Mouse (Mus musculus) gastrocnemius, adult 18-20 months (tissue): ENCODE measurements around the gene Gm49450. TPM values are rescaled to one million over a fixed set of nuclear protein-coding genes. Genes with fewer than 3 reads are reported as not detected.

Experiments
- DNase-seq: peaks from one replicate; pipeline ENCODE4 v3.0.0; 2021; ENCODE audit warnings: low spot score
- total RNA-seq, 2 experiments: library from RNA; stranded (reverse); gene quantifications; 2 replicates each; pipeline ENCODE4 v1.2.3; 2021

Gene Gm49450
- total RNA-seq, 2 experiments from 2014 or later, result not detected

DNA sequence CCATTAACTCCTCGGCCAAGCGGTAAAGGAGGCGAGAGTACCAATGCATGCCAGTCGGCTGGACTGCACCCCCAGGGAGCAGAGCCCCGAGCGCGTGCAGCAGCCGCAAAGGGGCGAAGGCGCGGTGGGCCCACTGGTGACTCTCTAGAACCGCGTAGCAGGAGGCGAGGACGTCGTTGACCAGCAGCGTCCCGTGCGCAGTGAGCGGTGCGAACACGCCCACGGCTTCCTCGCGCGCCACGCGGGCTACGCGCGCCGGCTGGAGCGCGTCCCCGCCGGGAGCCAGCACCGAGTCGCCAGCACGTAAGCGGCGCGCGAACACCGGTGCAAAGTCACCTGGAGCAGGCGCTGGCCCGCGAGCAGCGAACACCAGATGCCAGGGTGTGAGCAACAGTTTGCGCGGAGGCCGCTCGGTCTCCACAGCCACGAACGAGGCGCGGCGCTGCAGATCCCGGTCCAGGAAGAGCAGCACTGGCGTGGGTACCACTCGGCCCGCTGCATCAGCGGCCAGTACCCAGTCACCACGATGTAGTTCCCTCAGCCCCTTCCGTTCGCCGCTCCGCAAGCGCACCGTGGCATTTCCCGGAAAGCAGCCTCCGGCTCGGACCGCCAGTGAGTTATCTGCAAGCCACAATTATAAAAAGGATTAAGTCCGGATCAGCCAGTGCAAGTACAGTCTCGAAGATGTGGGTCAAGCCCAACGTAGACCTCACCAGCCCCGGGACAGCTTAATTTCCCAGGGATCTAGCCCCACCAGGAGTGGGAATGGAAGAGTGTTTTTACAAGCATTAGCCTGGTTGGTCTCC lies 59.2 kb downstream of the Gm49450 start, which contains the start of gene Rhebl1:
Gene Rhebl1, minus strand, starts transcription at position 601 of the 806 bp plus-strand sequence.
- DNase-seq, result no peak

DNA sequence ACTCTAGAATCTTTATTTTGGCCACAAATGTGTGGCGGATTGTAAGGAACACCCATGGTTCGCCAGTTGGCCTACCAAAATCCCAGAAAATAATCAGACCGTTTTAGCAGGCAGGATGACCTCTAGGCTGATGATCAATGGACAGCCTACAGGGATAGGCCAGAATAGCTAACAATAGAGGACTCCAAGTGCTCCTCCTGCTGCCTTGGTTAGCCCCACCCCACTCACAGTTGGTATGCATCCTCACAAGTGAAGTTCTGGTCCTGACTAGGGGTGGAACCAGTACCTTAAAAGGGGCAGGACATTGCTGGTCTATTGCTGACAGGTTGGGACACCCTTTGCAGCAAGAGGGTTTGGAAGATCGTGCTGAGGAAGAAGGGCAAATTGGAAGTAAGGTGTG lies 60.3 kb downstream of the Gm49450 start:
- DNase-seq, result no peak

DNA sequence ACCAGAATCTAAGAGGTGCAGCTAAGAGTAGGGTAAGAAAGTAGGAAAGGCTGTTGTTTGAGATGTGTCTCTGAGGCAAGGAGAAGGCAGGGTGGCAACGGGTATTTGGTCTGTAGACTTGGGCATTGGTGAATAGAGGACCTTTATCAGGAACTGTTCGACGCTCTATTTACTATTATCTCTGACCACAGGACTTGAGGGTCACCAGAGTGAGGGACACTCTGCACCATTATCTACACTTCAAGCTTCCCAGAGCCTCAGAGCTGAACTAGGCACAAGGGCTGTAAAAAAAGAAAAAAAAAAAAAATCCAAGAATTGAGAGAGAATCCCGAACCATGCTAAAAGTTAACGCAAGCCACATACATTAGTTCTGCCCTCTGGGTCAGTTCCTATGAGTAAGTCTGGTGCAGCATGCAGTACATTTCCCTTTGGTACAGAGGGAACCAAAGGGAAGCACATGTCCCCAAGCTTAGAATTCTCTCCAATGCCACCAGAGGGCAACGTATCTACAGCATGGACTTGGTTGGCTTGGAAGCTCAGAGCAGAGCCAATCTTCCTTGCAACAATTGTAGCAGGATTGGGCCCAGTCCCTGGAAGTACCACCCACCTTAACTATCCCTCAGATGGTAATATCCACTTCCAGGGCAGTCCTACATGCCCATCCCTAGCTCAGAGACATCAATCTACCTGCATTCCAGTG lies 61.3 kb downstream of the Gm49450 start:
- DNase-seq, result peak; percentile 71

DNA sequence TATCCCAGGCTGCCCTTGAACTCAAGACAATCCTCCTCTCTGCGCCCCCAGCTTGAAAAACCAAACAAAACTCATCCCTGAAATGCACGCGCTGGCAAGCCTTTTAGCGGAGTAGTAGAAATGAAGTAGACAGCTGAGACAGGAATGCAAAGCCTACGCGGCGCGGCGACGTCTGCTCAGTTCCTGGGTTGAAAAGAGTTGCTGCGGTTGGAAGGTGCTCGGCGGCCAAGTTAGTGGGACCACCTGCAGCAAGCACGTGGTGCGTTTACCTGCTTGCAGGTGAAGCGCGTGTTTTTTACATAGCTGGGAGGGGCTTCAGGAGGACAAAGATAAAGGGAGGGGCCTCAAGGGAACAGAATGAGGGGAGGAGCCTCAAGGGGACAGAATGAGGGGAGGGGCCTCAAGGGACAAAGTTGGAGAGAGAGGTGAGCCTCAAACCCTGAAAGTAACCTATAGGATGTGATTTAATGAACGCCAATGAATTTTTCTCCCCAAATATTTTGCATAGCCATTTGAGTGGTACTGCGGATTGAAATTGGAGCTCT lies 62.1 kb downstream of the Gm49450 start:
- DNase-seq, result no peak

DNA sequence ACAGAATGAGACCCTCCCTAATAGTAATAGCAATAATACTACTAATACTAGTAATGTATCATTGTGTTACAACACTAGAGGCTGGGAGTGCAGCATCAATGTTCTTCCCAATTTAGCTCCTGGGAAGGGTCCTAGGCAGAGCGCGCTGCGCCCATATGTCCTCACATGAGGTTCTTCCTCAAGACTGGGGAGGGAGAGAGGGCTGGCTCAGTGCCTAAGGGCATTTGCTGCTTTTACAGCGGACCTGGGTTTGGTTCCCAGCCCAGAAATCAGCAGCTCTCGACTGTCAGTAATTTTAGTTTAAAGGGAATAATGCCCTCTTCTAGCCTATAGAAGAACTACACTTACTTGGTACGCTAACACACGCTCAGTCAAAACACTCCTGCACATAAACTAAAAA lies 65.8 kb downstream of the Gm49450 start:
- no peak for DNase-seq

DNA sequence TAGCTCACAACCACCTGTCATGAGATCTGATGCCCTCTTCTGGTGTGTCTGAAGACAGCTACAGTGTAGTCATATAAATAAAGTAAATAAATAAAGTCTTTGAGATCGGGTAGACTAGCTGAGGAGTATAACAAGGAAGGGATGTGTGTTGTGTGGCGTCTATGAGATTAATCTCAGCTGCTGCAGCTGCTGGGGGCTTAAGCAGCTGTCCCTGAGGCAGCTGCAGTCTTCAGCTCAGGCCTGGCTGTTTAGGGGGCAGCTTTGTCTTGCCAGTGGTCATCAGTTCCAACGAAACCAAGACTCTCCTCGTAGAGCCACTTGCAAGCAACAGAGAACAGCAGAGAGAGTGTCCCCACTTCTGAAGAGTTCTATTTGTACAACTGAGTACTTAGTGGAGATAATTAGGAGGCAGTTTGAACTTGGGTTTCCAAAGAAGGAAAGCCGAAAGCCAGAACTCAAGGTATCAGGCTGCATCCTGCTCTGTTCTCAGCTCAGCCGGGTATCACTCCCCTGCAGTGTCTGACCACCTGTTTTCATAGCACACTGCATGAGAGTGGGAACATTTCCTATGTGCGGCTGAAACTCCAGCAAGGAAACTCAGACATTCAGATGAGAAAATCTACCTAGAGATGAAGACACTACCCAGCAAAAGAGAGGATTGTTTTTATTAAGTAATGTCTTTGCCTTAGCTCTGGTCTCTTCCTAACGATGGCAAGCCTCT lies 66.5 kb downstream of the Gm49450 start:
- DNase-seq, result no peak

DNA sequence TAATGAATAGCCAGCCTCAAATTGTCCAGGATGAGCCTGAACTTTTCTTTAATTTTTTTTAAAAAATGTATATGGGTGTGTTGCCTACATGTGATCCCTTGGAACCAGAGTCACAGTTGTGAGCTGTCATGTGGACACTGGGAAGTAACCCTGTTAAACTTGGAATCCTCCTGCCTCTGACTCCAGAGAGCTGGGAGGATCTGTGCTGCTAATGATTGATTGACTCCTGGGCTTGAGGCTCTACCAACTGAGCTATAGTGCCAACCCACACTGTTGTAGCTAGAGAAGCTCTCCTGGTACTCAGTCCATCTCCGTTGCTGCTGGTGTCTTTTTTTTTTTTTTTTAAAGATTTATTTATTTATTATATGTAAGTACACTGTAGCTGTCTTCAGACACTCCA lies 69.2 kb downstream of the Gm49450 start:
- DNase-seq, result no peak

DNA sequence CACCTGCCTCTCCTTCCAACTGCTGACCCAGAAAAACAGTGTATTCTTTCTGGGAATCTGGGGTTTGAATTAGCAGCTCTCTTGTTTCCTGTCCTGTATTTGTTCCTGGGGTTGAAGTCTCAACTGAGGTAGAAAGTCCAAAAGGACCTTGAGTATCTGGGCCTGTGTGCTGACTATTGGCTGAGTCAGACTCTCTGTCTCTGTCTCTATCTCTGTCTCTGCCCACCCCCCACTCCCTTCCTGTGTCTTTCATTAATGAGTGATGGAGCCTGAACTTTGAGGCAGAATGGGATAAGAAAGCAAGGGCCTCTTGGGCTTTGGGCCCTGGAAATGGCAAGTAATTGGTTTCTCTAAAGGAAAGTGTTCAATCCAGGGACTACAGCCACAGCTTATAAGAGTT lies 69.7 kb downstream of the Gm49450 start:
- no peak for DNase-seq

Other genes starting within 250 kb of the Gm49450 start
- not detected for gene Ccdc65, start 245.3 kb downstream of the Gm49450 start, total RNA-seq
- 1 to 10 TPM in 1 of 2 experiments, under 1 TPM in 1; 0.80 to 1.1 TPM for gene Fkbp11, start 225.4 kb downstream of the Gm49450 start, total RNA-seq
- 1 to 10 TPM; 8.1 to 9.0 TPM for gene Arf3, start 190.3 kb downstream of the Gm49450 start, total RNA-seq
- gene Wnt10b, start 175.4 kb downstream of the Gm49450 start, total RNA-seq, result 1 to 10 TPM in 1 of 2 experiments, under 1 TPM in 1; 0.57 to 1.4 TPM
- gene Wnt1, start 163.7 kb downstream of the Gm49450 start, total RNA-seq, result not detected
- gene Ddn, start 144.1 kb downstream of the Gm49450 start, total RNA-seq, result under 1 TPM; 0.36 to 0.57 TPM
- 10 to 100 TPM; 48.1 to 49.6 TPM for gene Prkag1, start 122.0 kb downstream of the Gm49450 start, total RNA-seq
- gene Kmt2d, start 82.3 kb downstream of the Gm49450 start, total RNA-seq, result 10 to 100 TPM; 43.2 to 50.1 TPM
- gene Rhebl1, start 59.0 kb downstream of the Gm49450 start, total RNA-seq, result 1 to 10 TPM; 1.3 TPM
- 1 to 10 TPM in 1 of 2 experiments, under 1 TPM in 1; 0.75 to 1.5 TPM for gene Dhh, start 55.0 kb downstream of the Gm49450 start, total RNA-seq
- 1 to 10 TPM; 4.8 to 4.9 TPM for gene Lmbr1l, start 35.3 kb downstream of the Gm49450 start, total RNA-seq
- gene Tuba1b, start 19.0 kb downstream of the Gm49450 start, total RNA-seq, result 10 to 100 TPM; 15.6 to 29.6 TPM
- gene Tuba1a, start 152 bp upstream of the Gm49450 start, total RNA-seq, result 10 to 100 TPM; 17.9 to 38.6 TPM
- gene Tuba1c, start 76.3 kb upstream of the Gm49450 start, total RNA-seq, result 1 to 10 TPM; 5.4 to 9.9 TPM
- gene Prph, start 101.6 kb upstream of the Gm49450 start, total RNA-seq, result under 1 TPM; 0.43 to 0.88 TPM
- gene Troap, start 121.0 kb upstream of the Gm49450 start, total RNA-seq, result under 1 TPM in 1 of 2 experiments, not detected in 1; 0.21 TPM
- not detected for gene C1ql4, start 134.3 kb upstream of the Gm49450 start, total RNA-seq
- gene Dnajc22, start 139.6 kb upstream of the Gm49450 start, total RNA-seq, result under 1 TPM in 1 of 2 experiments, not detected in 1; 0.19 TPM
- 1 to 10 TPM; 3.8 to 4.6 TPM for gene Spats2, start 172.4 kb upstream of the Gm49450 start, total RNA-seq